Mouse (Mus musculus): Measurements from ENCODE around the gene AC134908.4.
"Not testable (repeated sequence)": the region's sequence is repeated elsewhere in the genome, so short reads cannot be mapped to it uniquely, and the experiment has no call there.

The AC134908.4 gene

GRCm38 (mm10) chr17:25808789-25809605, 13.5 kb upstream of the AC134908.4 start, which contains the start of gene Fbxl16:
Gene Fbxl16 (plus strand): TSS chr17:25809085.
- DNase-seq (ENCODE audit: low spot score in 2 of 2): peak; percentile 74 to 90

GRCm38 (mm10) chr17:25808028-25808427, 12.6 kb upstream of the AC134908.4 start:
- DNase-seq (ENCODE audit: low spot score in 2 of 2): no peak

DNA sequence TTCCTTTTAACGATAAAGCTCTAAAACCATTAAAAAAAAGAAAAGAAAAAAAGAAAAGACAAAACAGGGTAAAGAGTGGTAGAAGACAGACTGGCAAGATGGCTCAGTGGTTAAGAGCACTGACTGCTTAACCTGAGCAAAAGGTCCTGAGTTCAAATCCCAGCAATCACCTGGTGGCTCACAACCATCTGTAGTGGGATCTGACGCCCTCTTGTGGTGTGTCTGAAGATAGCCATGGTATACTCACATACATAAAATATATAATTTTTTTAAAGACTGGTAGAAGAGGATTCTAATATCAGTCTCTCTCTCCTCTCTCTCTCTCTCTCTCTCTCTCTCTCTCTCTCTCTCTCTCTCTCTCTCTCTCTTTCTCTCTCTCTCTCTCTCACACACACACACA, 12.0 kb upstream of the AC134908.4 start:
- not testable (repeated sequence) for DNase-seq (ENCODE audit: low spot score in 2 of 2)

DNA sequence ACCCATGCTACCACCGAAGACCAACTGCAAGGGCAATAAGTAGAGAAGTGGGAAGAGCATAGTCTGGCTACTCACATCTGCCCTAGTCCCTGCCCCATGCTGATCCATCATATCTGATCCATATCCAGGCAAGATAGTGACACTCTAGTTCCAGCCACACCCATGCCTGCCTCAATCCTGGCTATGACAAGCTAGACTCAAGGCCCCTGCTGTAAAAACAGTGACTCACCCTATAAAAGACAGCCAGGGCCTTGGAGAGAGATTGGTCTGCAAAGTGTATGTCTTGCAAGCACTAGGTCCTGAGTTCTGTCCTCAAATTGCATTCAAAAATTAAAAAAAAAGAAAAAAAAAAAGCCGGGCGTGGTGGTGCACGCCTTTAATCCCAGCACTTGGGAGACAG, 11.0 kb upstream of the AC134908.4 start:
- no peak for DNase-seq (ENCODE audit: low spot score in 2 of 2)

DNA sequence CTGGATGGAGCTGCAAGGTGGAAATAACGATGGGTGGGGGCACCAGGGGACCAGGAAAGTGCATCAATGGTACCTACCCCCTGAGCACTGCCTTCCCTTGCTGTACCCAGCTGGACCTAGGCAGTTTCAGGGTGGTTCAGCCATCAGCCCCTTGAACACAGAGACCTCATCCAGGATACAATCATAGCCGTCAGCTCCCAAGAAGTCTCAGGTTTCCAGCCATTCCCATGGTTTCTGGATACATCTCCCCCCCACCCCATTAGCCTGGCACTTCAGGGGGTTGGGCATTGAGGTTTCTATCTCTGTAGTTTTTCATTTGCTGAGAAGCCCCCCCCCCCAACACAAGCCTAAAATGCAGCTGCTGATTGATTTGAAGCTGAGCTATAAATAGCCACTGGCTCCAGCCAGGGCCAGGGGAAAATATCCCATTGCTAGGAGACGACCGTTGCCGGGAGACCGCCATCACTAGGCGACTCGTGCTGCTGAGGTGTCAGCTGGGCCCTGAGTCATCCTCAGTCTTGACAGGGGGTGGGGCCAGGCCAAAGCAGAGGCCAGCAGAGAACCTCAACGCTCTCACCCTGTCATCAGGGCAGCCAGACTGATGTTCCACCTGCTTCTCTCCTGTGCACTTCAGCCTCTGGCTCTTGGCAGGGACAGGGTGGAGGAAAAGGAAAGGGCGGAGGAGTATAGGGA, 7.5 kb upstream of the AC134908.4 start:
- DNase-seq (ENCODE audit: low spot score in 2 of 2): peak in 1 of 2 experiments; percentile 71

DNA sequence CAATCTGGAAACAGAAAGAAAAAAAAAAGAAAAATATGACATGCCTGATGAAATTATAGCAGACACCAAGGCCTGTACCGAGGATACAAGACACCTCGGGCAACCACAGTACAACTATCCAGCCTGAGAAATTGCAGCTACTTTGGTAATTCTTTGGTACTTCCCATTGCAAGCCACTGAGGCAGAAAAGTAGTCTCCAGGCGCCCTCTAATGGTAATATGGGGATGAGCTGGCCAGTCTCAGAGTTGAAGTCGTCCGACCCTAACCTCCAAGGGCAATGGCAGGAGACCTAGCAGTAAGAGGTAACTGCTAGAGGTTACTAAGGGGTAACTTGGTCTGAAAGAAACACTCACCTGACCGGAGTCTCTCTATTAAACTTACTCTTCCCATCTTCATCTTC, 5.6 kb upstream of the AC134908.4 start:
- DNase-seq (ENCODE audit: low spot score in 2 of 2): peak in 1 of 2 experiments; percentile 68

DNA sequence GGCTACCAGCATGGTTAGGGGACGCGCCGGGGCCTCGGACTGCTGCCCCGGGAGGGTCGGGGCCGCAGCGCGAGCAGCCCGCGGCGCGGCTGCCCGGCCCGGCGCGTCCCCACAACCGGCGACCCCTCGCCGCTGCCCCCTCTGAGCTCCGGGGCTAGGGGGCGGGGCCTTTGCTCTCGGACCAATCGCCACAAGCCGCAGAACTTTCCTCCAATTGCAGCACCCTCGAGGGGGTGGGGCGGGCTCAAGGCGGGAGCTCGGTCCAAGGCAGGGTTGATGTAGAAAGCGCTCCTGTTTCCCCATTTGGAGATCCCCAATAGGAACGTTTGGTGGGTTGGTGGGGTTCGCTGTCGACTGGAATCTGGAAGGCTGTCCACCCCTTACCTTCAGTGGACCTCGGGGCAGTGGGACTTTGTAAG, 1.5 kb upstream of the AC134908.4 start, which contains the start of gene Metrn:
Metrn (minus strand) TSS at position 186 of the 419 bp plus-strand sequence.
- peak; percentile 67 to 80 for DNase-seq (ENCODE audit: low spot score in 2 of 2)

DNA sequence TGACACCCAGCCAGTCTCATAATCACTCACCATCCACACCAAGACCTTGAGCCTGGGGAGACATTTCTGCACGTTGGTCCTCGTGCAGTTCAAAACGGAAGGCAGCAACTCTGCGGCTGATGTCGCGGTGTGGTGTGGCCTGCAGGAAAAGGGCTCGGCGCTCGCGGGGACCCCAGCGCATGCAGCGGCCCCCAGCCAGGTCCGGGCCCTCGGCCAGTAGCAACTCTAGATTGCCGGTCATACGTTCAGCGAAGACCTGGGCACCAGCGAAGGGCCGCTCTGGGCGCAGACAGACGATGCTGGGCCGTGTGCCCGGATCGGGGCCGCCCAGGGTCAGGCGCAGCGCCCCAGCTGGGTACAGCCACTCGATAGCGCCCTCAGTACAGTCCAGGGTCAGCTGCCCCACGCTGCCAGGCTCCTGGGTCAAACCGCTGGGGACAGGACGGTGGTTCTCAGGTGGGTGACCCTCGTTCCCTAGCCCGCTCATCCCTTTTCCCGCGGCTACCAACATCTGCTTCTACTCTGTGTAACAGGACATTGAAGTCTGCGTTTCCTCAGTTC, 832 bp upstream of the AC134908.4 start:
- no peak for DNase-seq (ENCODE audit: low spot score in 2 of 2)

- no peak for DNase-seq (ENCODE audit: low spot score in 2 of 2)
Measured at GRCm38 (mm10) chr17:25794998-25795397, 461 bp downstream of the AC134908.4 start.

DNA sequence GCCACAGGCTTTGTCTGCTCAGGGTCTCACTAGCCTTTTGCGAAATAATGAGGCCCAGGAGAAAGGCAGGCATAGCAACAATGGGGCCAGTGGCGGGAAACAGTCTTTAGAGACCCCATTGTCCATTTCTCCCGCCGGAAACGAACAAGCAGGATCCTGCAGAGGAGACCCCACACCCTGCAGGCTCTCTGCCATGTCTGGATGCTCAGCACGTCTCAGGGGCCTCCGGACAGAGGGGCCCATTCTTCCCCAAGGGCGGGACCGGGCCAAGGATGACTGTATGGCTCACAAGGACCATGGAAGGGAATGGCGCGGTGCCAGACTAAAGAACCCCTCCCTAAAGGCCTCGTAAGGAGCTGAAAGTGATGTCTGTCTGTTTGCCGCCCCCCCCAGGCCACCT, 1.3 kb downstream of the AC134908.4 start:
- DNase-seq (ENCODE audit: low spot score in 2 of 2): no peak

DNA sequence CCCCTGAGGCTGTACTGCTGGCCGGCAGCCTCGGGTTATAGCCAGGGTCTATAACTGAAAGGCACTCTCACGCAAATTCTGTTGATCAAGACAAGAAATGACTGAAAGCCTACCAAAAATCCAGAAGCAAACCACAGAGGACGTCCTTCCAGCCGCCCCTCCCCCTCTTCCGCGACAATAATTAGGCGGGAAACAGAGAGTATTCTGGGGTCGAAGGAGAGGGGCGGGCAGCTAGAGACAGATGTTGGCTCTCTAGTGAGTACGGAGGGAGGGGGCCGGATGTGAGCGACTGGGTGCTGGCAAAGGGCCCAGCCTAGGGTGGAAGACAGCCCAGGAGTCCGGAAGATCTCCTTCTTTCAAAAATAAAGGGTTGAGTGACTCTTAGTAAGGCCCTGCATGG, 2.8 kb downstream of the AC134908.4 start, which contains the start of gene Fam173a:
Fam173a (minus strand) TSS at position 287 of the 400 bp plus-strand sequence.
- peak in 1 of 2 experiments; percentile 63 for DNase-seq (ENCODE audit: low spot score in 2 of 2)

DNA sequence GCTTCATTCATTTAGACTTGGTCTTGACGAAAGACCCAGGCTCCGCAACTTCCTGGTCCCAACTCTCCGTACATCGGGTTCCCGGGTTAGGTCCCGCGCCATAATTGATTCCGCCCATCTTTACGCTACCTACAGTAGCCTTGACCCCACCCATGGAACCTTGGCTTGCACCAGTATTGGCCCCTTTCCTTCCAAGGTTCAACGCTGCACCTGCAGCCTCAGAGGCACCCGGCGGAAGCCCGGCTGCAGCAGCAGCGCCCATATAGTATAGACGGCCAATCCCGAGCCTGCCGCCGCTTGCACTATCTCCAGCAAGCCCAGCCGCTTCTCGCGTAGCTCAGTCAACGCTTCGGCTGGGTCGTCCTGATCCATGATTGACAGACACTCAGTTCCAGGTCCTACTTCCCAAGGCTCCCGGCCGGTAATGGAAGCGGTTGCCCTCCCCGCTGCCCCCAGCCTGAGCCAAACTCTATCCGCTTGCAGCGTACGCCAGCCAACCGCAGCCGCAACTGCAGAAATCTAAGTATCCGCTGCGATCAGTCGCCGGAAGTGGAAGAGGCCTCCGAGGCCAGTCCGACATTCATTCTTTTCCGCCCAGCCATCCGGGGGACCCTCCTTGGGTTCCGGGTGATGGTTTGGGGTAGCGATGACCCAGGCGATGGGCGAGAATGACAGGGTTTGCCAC, 3.5 kb downstream of the AC134908.4 start:
- peak; percentile 79 to 90 for DNase-seq (ENCODE audit: low spot score in 2 of 2)

DNA sequence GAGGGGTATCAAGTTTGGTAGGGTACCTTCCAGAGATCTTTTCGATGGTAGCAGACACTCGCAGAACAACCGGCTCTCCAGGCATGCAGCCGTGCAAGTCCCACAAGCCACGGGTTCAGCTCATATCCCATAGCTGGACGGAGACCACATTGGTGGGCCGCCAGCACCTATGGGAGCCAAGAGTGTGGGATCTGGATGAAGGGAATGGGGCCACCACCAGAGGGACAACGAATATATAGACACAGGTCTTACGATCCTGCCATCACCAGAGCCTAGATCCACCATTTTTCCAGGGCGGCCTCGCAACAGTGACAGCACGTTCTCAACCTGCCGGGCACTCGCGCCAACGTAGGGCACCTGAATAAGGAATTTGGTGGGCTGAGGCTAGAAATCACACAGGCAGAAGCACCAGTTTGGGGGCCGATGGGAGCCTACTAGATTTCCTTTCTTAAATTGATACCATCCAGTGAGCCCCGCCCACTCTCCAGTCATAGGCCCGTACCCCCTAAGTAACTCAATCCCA, 4.1 kb downstream of the AC134908.4 start:
- DNase-seq (ENCODE audit: low spot score in 2 of 2): no peak

DNA sequence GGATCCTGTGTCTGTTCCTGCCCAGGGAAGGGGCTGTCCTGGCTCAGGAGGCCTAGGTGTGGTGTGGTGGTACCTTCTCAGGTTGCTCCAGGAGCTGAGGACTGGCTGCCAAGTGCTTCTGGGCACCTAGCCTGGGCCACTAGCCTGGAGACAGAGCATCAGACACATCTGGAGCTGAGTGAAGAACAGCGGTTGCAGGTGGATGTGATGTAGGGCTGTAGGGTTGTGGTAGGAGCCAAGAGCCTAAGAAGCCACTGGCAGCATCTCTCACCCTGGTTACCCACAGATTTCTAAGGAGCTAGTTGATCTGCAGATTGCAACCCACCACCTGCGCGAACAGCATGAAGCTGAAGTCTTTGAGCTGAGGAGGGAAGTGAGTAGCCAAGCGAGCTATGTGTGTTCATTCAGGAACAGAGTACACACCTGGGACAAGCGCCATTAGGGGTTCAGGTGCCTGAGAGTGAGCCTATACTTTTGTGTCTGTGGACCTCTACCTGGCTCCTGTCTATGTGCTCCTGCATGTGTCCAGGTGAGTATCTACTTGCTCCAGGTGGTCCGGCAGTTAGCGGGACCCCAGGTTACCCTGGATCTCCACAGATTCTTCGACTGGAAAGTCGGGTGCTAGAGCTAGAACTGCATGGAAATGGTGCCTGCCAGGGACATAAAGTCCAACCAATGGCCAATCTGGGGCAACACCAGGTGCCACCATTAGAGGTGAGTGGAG, 8.5 kb downstream of the AC134908.4 start:
- DNase-seq (ENCODE audit: low spot score in 2 of 2): no peak

DNA sequence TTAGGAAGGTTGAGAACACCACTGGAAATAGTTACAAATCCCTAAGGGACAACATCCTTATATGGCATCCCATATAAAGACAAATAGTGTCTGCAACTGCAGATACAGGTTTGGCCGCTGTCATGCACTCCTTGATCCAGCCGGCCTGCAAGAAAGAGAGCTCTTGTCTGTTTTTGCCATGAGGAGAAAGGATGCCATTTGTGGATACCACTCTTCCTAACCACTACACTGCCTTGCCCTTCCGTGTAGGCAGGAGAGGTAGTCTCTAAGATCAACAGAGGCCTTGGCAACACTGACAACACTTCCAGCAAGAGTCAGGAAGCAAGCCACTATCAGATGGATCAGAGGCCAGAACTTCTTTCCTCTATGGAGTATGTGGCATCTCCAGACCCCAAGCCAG, 9.2 kb downstream of the AC134908.4 start, which contains the start of gene Ccdc78:
Ccdc78 (plus strand) TSS at position 301 of the 400 bp plus-strand sequence.
- DNase-seq (ENCODE audit: low spot score in 2 of 2): no peak

GRCm38 (mm10) chr17:25785281-25785745, 10.1 kb downstream of the AC134908.4 start, which contains the start of gene Haghl:
Gene Haghl (minus strand): TSS chr17:25785673.
- DNase-seq (ENCODE audit: low spot score in 2 of 2): peak; percentile 94 to 96

- DNase-seq (ENCODE audit: low spot score in 2 of 2): no peak
Measured at GRCm38 (mm10) chr17:25783861-25784574, 11.4 kb downstream of the AC134908.4 start.

- no peak for DNase-seq (ENCODE audit: low spot score in 2 of 2)
Measured at GRCm38 (mm10) chr17:25783086-25783485, 12.4 kb downstream of the AC134908.4 start.

DNA sequence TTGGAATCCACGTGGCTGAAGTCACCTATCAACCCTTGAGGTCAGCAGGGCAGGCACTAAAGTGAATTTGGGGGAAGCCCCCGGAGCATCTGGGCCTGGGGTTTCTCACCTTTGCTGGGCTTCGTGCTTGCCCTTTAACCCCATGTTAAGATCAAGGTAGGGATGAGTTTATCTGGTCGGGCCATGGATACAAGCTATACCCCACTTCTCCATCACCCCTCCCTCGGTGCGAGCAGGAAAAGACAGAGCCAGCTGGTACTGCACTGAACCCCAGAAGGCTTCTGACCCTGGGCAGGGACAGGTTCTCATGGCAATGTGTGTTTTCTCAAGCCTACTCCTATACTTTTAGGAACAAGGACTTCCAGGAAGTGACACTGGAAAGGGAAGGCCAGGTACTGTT, 14.1 kb downstream of the AC134908.4 start:
- peak in 1 of 2 experiments; percentile 20 for DNase-seq (ENCODE audit: low spot score in 2 of 2)

DNA sequence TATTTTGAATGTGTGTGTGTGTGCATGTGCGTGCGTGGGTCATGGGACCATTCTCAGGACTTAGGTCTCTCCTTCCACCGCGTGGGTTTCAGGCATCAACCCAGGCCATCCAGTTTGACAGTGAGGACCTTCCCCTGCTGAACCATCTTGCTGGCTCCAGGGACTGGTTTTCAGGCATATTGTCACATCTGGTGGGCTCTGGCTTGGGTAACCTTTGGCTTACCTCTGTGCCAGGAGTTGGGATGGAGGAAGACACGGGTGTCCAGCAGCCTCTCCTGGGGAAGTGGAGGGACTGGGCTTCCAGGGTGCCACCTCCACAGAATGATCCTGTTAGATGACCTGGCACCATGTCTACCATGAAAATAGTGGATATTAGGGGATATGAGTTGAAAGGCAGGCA, 17.5 kb downstream of the AC134908.4 start:
- no peak for DNase-seq (ENCODE audit: low spot score in 2 of 2)

All from cerebellum, postnatal 4 days (tissue).